Mouse (Mus musculus): ENCODE measurements around the gene Cracr2a. TPM values are rescaled to one million over a fixed set of nuclear protein-coding genes. Genes with fewer than 3 reads are reported as not detected.

The Cracr2a gene
- polyA plus RNA-seq, 1 experiment, result 0.83 TPM

DNA sequence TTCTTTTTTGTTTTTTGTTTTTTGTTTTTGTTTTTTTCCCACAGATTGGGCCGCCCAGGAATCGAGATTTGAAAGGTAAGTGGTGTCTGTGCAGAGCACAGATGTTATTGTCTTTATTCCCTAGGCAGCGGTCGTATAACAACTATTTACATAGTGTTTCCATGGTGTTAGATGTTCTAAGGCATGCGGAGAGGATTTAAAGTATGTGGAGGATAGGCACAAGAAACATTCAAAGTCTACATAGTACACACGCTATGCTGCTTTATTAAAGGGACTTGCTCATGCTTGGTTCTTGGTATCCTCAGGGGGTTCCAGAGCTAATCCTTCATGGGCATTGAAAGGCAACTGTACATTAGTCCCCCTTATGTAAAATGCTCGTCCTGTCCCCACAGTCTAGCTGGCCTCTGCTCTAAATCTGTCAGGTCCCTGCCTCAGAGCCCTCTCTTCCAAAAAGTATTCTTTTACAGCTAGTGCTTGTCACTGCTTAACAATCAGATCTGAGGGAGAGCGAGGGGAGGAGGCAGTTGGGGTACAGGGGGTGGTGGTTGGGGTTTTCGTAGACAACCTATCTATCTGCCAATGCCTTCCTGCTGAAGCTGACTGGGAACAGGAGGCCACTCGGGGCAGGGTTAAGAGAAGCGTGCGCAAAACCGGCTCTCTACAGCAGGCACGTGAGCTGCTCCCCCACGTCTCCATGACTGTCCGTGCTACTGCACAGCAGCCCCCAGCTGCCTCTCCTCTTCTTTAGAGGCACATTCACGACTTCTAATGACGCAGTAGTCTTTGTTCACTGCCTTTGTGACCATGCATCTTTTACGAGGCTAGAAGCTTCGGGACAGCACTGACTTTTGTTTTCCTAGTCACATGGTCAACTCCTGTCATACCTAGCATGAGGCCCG lies 156.3 kb downstream of the Cracr2a start:
- Histone ChIP-seq H3K4me1 (ENCODE audit: control insufficient read depth, insufficient read depth, low read length) (no peaks in the 10 kb centered on the region), H3K4me3 (ENCODE audit: insufficient read depth, low read length) (no peak overlapping the region)
- TF ChIP-seq POLR2A (IDR thresholded peaks at IDR 0.05; ENCODE audit: borderline replicate concordance, low read depth, low read length) (no peak), CTCF (IDR thresholded peaks at IDR 0.05; ENCODE audit: low read depth, low read length) (no peak)

DNA sequence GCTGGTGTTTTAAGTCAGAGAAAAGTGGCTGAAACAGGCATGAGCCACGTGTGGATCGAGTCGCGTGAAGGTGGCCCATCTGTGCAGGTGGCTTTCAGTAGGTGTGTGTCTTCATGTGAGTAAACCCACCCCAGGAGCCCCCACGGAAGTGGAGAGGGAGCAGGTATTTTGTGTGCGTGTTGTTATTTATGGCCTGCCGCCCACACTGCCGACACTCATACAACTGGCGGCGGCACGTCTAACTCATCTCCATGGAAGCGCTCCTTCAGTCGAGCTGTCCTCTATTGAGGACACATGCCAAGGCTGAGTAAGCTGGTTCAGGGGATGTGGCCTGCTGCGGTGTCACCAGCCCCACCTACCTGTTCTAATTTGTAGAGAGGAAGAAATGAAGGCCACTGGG lies 158.7 kb downstream of the Cracr2a start:
- H3K4me3 ChIP-seq (ENCODE audit: insufficient read depth, low read length), result no peak overlapping the region
- no peak overlapping the region for H3K27ac ChIP-seq (ENCODE audit: insufficient read depth, low read depth, low read length)
- H3K4me1 ChIP-seq (ENCODE audit: control insufficient read depth, insufficient read depth, low read length), result no peaks in the 10 kb centered on the region
- TF ChIP-seq POLR2A (IDR thresholded peaks at IDR 0.05; ENCODE audit: borderline replicate concordance, low read depth, low read length), result no peak
- TF ChIP-seq CTCF (IDR thresholded peaks at IDR 0.05; ENCODE audit: low read depth, low read length), result no peak

More for the DNA sequence above, 156.3 kb downstream of the Cracr2a start:
- no peak overlapping the region for H3K27ac ChIP-seq (ENCODE audit: insufficient read depth, low read depth, low read length)

DNA sequence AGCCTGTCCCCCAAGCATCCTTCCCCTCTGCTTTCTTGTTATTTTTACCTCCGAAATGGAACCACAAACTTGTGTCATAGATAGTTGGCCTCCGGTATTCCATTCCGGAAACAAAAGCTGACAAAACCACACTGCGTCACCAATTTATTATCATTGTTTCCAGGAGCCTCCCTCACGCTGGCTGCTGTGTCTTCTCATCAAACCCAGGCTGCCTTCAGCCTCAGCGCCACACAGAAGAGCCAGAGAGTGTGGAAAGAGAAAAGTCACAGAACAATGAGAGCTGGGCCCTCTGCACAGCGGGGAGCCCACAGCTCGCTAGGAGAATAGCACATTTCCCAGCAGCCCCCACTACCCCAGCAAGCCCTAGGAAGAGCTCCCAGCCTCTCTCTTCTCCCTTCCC lies 162.0 kb downstream of the Cracr2a start:
- H3K4me1 ChIP-seq (ENCODE audit: control insufficient read depth, insufficient read depth, low read length), result no peaks in the 10 kb centered on the region
- no peak overlapping the region for H3K4me3 ChIP-seq (ENCODE audit: insufficient read depth, low read length)

More for the DNA sequence above, 162.0 kb downstream of the Cracr2a start:
- TF ChIP-seq POLR2A (IDR thresholded peaks at IDR 0.05; ENCODE audit: borderline replicate concordance, low read depth, low read length) (no peak), CTCF (IDR thresholded peaks at IDR 0.05; ENCODE audit: low read depth, low read length) (no peak)
- no peak overlapping the region for H3K27ac ChIP-seq (ENCODE audit: insufficient read depth, low read depth, low read length)

Other genes starting within 250 kb of the Cracr2a start
- gene Parp11, start 114.5 kb upstream of the Cracr2a start, polyA plus RNA-seq (2012; ENCODE audit: insufficient read depth, insufficient read length, missing spikeins), result 32.7 and 37.5 TPM in 2 replicates
- not detected in 2 replicates for gene Prmt8, start 208.1 kb downstream of the Cracr2a start, polyA plus RNA-seq (2012; ENCODE audit: insufficient read depth, insufficient read length, missing spikeins)

All from bone marrow macrophage, adult 2 months (primary cell).